Mouse (Mus musculus): ENCODE results near the gene Rgl2.
A peak's percentile ranks its signal among the peaks of the same experiment; 100 is the strongest.

The Rgl2 gene

DNA sequence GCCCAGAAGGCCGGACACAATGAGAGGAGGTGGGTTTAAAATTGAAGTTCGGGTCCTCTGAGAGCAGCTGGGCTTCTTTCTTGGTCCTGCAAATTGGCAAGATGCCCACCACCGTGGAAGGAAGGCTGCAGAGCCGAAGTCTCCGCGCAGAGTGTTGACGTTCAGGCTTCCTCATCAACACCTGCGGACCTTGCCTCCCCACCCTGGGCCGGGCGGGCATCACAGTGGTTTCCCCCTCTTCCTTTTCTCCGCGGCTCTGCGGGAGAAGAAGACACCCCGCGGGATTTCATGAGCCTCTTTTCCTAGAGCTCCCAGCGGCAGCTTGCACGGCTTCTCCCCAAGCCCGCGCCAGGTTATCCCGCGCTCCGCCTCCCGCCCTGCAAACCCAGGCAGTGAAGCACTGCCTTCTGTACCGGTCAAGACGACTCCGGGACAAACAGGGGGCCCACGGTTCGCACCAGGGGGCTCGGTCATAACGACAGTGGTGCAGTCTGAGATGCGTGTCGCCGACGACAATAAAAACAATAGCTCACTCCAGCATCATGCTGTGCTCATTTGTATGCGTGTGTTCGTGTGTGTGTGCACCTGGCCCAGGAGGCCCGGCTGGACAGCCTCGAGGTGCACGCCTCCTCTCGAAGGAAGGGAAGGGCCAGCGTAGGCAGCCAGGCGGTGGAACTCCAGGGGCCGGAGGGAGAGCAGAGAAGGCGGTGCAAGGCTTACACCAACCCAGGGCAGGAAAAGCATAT lies 20.8 kb upstream of the Rgl2 start:
- DNase-seq (ENCODE audit: low spot score in 2 of 2): peak in 1 of 2 experiments; percentile 50

DNA sequence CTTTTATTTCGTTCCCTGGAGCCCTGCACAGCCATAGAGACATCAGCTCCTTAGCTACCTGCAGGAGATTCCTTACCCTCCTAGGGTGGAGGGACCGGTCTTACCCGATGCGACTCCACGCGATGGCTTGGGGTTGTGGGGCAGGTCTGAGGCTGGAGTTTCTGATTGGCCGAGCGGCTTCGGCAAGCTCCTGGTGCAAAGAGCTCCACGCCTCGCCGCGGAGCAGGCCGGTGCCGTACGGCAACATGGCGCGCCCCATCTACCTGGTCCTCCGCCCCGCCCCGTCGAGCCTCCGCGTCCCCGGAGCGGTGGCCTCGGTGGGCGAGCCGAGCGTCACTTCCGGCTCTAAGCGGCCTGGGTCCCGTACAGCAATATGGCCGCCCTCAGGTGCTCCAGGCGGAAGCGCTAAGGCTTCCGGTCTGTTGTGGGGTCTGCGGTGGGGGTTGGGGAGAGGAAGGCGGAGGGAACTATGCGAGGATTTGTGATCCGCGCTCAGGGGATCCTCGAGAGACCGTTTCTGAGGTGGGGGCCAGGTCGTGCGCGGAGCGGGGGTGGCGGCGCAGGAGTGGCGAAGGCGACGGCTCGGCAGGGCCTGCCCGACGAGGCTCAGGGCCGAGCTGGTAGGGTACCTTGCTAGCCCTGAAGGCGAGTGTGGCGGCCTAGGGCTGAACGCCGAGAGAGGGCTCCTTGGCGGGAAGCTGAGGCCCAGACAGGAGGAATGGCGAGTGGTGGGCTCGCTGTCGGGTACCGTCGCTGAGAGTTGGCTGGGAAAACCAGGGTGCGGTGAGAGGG lies 20.1 kb upstream of the Rgl2 start, which contains the start of gene Daxx:
Gene Daxx, plus strand, starts transcription at position 338 of the 792 bp plus-strand sequence.
- DNase-seq (ENCODE audit: low spot score in 2 of 2): peak; percentile 94 to 98

DNA sequence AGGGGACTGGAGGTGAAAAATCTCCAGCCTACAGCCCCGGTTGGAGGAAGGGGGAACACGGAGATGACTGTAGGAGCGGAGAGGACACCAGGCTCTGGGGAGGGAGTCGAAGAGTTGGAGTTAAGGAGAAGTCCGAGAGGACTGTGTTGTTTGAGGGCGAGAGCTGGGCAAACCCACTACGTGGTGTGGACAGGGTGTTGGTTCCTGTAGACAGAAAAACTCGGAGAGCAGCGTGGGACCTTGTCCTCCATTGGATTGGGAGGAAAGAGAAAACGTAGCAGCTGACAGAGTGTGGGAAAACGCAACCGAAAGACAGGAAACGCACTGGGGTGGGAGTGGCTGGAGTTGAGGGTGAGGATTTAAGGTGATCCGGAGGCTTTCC lies 19.5 kb upstream of the Rgl2 start:
- DNase-seq (ENCODE audit: low spot score in 2 of 2): no peak

DNA sequence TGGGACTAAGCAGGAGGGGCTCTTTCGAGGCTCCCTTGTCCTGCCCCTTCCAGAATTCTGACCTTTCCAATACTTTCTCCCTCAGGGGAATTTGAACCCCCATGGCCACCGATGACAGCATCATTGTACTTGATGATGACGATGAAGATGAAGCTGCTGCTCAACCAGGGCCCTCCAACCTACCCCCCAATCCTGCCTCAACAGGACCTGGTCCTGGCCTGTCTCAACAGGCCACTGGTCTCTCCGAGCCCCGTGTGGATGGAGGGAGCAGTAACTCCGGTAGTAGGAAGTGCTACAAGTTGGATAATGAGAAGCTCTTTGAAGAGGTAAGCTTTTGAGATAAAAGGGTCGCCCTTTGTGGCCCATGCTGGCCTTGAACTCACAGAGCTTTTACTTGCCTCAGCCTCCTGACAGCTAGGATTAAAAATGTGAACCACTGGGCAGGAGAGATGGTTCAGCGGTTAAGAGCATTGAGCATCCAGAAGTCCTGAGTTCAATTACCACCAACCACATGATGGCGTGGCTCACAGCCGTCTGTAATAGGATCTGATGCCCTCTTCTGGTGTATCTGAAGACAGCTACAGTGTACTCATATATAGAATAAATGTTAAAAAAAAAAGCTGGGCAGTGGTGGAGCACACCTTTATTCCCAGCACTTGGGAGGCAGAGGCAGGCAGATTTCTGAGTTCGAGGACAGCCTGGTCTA lies 18.8 kb upstream of the Rgl2 start:
- DNase-seq (ENCODE audit: low spot score in 2 of 2): no peak

DNA sequence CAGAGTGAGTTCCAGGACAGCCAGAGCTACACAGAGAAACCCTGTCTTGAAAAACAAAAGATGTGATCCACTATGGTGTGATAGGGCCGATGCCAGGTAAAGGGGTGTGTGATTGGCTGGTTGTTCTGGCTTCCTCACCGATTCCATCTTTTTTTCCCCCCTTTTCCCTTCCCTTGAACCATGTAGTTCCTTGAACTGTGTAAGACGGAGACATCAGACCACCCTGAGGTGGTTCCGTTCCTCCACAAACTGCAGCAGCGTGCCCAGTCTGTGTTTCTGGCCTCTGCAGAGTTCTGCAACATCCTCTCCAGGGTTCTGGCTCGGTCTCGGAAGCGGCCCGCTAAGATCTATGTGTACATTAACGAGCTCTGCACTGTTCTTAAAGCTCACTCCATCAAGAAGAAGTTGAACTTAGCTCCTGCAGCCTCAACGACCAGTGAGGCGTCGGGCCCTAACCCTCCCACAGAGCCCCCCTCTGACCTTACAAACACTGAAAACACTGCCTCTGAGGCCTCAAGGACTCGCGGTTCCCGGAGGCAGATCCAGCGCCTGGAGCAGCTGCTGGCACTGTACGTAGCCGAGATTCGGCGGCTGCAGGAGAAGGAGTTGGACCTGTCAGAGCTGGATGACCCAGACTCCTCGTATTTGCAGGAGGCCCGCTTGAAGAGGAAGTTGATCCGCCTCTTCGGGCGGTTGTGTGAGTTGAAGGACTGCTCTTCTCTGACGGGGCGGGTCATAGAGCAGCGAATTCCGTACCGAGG lies 18.1 kb upstream of the Rgl2 start:
- no peak for DNase-seq (ENCODE audit: low spot score in 2 of 2)

DNA sequence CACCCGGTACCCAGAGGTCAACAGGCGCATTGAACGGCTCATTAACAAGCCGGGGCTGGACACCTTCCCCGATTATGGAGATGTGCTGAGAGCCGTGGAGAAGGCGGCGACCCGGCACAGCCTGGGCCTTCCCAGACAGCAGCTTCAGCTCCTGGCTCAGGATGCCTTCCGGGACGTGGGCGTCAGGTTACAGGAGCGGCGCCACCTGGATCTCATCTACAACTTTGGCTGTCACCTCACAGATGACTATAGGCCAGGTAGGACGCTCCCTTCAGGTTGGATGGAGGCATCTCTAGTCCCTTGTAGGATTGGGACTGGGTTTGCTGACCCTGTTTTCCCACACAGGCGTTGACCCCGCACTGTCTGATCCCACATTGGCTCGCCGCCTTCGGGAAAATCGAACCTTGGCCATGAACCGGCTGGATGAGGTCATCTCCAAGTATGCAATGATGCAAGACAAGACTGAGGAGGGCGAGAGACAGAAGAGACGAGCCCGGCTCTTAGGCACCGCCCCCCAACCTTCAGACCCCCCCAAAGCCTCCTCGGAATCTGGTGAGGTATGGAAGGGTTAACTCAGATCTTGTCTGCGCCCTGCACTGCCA lies 17.4 kb upstream of the Rgl2 start:
- no peak for DNase-seq (ENCODE audit: low spot score in 2 of 2)

DNA sequence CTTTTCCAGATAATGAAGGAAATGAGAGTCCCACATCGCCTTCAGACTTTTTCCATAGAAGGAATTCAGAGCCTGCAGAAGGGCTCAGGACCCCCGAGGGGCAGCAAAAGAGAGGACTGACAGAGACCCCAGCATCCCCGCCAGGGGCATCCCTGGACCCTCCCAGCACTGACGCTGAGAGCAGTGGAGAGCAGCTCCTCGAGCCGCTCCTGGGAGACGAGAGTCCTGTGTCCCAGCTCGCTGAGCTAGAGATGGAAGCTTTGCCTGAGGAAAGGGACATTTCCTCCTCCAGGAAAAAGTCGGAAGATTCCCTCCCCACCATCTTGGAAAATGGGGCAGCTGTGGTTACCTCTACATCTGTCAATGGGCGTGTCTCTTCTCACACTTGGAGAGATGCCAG lies 16.1 kb upstream of the Rgl2 start:
- no peak for DNase-seq (ENCODE audit: low spot score in 2 of 2)

DNA sequence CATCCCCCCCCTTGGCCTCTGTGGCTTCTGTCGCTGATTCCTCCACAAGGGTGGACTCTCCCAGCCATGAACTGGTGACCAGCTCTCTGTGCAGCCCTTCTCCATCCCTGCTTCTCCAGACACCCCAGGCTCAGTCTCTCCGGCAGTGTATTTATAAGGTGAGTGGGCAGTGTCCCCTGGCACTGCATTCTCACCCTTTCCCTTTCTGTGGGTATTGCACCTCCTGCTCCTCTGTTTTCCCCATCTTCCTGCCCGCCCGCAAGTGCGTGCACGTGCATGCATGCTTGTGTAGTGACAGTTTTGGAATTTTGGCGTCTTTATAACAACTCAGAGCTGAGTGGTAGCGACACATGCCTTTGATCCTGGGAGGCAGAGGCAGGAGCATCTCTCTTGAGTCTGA lies 15.4 kb upstream of the Rgl2 start:
- no peak for DNase-seq (ENCODE audit: low spot score in 2 of 2)

DNA sequence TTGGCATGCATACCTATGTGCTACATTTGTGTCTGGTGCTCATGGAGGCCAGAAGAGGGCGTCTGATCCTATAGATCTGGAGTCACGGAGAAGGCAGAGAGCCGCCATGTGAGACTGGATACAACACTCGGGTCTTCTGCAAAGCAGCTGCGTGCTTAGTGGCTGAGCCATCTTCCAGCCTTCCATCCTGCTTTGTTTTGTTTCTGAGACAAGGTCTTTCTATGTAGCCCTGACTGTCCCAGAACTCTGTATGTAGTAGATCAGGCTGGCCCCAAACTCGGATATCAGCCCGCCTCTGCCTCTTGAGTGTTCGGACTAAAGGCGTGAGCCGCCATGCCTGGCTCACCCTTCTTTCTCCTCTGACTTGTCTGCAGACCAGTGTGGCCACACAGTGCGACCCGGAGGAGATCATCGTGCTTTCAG lies 14.4 kb upstream of the Rgl2 start:
- no peak for DNase-seq (ENCODE audit: low spot score in 2 of 2)

DNA sequence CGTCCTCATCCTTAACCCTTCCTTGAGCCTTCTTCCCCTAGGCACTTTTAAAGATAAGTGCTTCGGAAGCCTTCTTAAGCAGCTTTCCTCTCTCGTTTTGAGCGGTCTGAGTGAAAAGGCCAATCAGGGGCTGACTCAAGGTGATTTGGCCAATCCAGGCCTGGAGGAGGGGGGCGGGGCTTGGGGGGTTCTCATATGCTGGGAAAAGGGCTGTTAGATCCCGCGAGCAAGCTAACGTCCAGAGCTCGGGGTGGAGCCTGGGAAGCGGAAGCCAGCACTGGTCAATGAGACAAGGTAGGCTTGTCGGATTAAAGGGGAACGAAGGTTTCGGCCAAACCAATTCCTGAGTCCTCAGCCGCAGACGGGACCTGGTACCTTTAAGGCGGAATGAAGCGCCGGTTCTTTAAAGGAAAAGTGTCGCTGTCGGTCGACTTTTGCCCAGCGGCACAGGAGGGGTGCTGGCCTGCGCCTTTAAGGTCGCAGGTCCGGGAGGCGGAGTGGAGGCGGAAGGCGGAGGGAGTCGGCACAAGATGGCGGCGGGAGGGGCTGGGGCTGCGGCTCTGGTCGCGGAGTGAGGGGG lies 13.6 kb upstream of the Rgl2 start, which contains the start of the genes Tapbp and Zbtb22:
Gene Tapbp, plus strand, starts transcription at position 229 of the 580 bp plus-strand sequence.
Gene Zbtb22, plus strand, starts transcription at position 234 of the 580 bp plus-strand sequence.
- peak; percentile 91 to 94 for DNase-seq (ENCODE audit: low spot score in 2 of 2)

DNA sequence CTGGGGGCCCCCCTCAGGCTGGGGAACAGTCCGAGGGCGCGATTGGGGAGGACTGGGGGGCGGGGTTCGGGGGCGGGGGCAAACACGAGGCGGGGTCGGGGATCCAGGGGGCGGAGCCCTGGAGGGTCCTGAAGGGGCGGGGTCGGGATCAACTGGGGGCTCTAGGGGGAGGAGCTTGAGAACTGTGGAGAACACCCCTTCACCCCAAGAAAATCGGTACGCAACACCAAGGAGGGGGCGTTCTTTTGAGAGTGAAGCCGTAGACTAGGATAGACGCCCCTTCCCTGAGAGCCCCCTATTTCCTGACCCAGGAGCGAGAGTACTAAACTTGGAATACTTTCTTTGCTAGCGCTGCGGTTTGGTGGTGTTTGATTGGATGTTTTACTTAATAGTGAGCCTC lies 13.0 kb upstream of the Rgl2 start:
- no peak for DNase-seq (ENCODE audit: low spot score in 2 of 2)

DNA sequence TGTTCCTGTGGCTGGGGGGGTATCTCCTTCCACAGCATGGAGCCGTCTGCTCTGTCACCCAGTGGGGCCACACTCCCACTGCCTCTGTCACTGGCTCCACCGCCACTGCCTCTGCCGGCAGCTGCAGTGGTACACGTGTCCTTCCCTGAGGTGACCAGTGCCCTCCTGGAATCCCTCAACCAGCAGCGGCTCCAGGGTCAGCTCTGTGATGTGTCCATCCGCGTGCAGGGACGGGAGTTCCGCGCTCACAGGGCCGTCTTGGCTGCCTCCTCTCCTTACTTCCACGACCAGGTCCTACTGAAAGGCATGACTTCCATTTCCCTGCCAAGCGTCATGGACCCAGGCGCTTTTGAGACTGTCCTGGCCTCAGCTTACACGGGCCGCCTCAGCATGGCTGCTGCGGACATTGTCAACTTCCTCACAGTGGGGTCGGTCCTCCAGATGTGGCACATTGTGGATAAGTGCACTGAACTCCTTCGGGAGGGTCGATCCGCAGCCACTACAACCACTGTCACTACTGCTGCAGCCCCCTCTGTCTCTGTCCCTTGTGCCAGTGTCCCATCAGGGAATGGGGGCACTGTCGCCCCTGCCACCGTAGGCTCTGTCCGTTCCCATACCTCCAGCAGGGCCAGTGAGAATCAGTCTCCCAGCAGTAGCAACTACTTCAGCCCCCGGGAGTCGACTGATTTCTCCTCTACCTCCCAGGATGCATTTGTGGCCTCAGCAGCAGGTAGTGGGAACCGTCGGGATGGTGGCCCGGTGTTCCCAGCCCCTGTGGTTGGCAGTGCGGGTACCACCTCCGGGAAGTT lies 12.3 kb upstream of the Rgl2 start:
- DNase-seq (ENCODE audit: low spot score in 2 of 2): no peak

DNA sequence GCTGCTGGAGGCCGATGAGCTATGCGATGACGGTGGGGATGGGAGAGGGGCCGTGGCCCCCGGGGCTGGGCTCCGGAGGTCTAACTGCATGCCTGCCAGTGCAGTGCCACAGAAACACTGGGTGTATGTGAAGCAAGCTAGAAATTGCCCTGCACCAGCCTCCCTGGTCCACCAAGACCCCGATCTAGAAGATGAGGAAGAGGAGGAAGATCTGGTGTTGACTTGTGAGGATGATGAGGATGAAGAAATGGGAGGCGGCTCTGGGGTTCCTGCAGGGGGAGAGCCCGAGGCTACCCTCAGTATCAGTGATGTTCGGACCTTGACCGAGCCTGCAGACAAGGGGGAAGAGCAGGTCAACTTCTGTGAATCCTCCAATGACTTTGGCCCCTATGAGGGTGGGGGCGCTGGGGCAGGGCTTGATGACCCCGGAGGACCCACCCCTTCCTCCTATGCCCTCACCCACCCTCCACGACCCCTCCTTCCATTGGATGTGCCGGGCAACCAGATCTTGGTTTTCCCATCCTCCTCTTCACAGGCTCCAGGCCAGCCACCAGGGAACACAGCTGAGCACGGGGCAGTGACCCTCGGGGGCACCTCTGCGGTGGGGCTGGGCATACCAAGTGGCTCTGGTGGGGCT lies 11.6 kb upstream of the Rgl2 start:
- DNase-seq (ENCODE audit: low spot score in 2 of 2): no peak

DNA sequence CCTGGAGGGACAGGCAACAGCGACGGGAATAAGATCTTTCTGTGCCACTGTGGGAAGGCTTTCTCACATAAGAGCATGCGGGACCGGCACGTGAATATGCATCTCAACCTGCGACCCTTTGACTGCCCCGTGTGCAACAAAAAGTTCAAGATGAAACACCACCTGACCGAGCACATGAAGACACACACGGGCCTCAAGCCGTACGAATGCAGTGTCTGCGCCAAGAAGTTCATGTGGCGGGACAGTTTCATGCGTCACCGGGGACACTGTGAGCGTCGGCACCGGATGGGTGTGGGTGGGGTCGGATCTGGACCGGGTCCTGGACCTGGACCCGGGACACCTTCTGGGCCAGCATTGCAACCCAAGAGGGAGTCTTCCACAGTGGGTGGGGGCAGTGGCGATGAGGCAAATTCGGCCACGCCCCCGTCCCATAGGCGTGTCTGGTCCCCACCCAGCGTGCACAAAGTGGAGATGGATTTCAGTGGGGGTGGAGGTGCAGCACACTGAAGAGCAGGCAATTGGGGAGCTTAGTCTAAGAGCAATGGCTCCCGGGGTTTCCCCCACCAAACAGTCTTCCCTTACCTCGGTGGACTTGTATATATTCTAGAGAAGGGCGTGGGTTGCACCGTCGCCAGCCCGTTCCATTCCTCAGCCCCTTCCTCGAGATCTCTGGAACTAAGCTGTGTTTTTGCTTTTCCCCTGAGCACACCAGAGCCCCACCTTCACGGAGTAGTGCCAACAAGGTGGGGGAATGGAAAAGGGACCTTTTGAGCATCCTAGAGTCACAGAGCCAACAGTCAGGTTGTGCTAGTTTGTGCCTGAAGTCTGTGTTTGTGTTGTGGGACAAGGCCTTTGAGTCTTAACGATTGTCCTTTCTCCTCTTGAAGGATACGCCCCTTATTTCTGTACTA lies 10.8 kb upstream of the Rgl2 start:
- peak in 1 of 2 experiments; percentile 2 for DNase-seq (ENCODE audit: low spot score in 2 of 2)

DNA sequence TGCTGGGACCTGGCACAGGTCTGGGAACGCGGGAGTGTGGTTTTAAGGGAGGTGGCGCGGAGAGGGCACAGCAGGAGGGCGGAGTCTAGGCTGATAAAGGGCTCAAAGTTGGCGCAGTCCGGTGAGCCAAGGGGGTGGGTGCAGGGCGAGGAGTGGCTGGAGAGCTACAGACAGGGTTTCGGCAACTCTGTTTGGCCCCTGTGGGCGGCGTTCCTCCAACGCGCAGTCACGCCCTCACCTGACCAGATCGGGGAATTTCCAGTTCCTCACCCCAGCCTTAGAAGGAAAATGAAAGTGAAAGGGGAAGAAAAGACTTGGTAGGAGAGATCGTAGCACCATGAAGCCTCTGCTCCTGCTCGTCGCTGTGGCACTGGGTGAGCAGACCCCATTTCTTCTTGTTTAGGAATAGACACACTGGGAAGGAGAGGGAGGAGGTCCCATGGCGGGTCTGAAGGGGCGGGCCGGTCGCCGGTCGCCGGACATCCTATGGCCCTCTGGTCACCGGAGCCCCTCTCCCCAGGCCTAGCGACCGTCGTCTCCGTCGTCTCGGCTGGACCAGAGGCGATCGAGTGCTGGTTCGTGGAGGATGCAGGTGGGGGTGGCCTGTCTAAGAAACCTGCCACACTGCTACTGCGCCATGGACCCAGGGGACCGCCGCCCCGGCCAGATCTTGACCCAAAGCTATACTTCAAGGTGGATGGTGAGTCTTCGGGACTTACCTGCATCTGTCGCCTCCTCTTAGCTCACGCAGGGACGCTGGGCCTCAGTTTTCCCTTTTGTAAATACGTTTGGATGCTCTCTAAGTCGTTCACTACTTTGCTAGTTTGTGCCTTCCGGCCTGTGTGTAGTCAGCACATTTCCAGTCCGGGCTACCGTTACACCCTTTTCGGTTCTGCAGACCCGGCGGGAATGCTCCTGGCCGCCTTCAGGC lies 9.7 kb upstream of the Rgl2 start:
- DNase-seq (ENCODE audit: low spot score in 2 of 2): no peak

DNA sequence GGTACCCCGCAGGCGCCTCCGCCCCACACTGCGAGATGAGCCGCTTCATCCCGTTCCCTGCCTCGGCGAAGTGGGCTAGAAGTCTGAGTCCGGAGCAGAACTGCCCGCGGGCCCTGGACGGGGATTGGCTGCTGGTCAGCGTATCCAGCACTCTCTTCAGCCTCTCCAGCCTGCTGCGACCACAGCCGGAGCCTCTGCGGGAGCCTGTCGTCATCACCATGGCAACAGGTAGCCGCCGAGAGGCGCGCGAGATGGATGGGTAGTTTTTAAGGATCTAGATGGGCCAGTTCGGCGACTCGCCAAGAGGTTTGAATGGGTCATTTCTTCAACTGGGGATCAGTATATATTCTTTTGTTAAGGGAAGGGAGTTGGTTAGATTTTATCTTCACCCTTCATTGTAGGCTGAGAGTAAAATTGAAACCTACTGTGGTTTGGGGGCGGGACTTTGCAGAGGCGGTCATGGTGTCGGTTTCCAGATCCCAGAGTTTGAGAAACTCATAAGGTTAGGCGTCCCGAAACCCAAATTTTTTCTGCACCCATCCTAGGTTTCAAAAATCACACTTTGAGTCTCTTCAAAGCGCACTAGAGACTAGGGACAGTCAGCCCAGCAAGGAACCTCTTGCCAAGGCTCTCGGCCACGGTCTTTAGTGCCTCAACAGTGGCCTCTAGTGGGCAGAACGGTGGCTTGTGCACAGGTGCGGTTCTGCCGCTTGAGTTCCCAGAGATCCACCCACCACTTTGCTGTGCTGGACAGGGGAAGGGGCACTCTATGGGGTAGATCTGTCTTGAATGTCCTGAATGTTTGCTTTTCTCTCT lies 8.9 kb upstream of the Rgl2 start:
- peak; percentile 67 to 70 for DNase-seq (ENCODE audit: low spot score in 2 of 2)
